Mouse (Mus musculus) bone marrow macrophage, adult 2 months (primary cell): Measurements from ENCODE around the gene Cse1l. TPM values are rescaled to one million over a fixed set of nuclear protein-coding genes. Genes with fewer than 3 reads are reported as not detected.

Source experiments
- H3K27ac ChIP-seq: 2 replicates; pipeline ENCODE4 v1.5.1; 2012; ENCODE audit warnings: low read depth, low read length; ENCODE audit not compliant: insufficient read depth
- H3K4me1 ChIP-seq: 2 replicates; pipeline ENCODE4 v1.6.1; 2012; ENCODE audit warnings: low read length; ENCODE audit not compliant: control insufficient read depth, insufficient read depth
- H3K4me3 ChIP-seq: 2 replicates; pipeline ENCODE4 v1.5.1; 2012; ENCODE audit warnings: mild to moderate bottlenecking, low read length, moderate library complexity; ENCODE audit not compliant: insufficient read depth
- CTCF ChIP-seq: IDR thresholded peaks from 2 replicates; pipeline ENCODE4 v1.5.1; 2012; ENCODE audit warnings: low read depth, mild to moderate bottlenecking, low read length, moderate library complexity
- POLR2A ChIP-seq: IDR thresholded peaks from 2 replicates; pipeline ENCODE4 v1.6.1; 2012; ENCODE audit warnings: mild to moderate bottlenecking, low read depth, low read length, borderline replicate concordance
- polyA plus RNA-seq: library from polyadenylated mRNA; stranded (reverse); fragments of >200 nt; gene quantifications from 2 replicates; pipeline ENCODE4 v1.2.4, GENCODE M21; 2012; ENCODE audit not compliant: missing spikeins, insufficient read depth, insufficient read length

Gene Cse1l
- polyA plus RNA-seq, 1 experiment, result 35.3 TPM

DNA sequence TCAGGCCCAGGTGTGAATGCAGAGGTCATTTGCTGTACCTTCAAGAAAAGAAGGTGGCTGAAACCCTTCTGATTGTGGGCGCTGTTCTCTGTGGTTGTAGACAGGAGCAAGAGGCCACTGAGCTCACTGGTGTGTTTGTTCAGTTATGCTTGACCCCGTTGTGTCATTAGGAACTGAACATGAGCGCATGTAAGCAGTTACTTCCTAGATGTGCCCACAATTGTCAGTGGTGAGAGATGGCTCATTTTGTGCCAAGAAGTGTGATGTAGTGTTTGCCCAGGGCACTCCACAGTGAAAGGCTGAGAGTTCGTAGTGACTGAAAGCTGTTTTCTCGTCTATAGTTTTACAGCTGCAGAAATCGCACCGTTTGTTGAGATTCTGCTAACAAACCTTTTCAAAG lies 29.7 kb downstream of the Cse1l start:
- H3K4me1 ChIP-seq, result no peaks in the 10 kb centered on the region
- H3K27ac ChIP-seq, result no peak overlapping the region
- no peak overlapping the region for H3K4me3 ChIP-seq
- TF ChIP-seq POLR2A (no peak), CTCF (no peak)

- Histone ChIP-seq H3K4me3 (no peak overlapping the region), H3K4me1 (no peaks in the 10 kb centered on the region), H3K27ac (no peak overlapping the region)
- TF ChIP-seq CTCF (no peak), POLR2A (no peak)
Observed at GRCm38 (mm10) chr2:166936166-166936565, 30.3 kb downstream of the Cse1l start.

DNA sequence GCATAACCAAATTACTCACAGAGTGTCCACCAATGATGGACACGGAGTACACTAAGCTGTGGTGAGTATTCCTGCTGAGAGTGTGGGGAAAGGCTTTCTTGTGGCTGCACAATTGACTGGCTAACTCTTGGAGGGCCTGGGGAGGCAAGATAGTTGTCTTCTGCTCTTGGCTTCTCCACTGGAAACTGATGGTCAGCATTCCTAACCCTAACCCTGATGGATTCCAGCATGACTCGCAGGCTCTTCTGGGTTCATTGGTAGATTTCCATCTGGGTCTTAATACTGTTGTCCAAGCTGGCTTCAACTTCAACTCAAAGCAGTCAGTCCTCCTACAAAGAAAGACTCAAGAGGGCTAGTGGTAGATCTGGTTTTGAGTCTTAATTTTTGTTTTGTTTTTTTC lies 37.3 kb downstream of the Cse1l start:
- H3K4me3 ChIP-seq, result no peak overlapping the region
- H3K4me1 ChIP-seq, result no peaks in the 10 kb centered on the region
- H3K27ac ChIP-seq, result no peak overlapping the region
- no peak for TF ChIP-seq CTCF
- no peak for TF ChIP-seq POLR2A

GRCm38 (mm10) chr2:166944346-166944745 lies 38.5 kb downstream of the Cse1l start:
- TF ChIP-seq CTCF, result no peak
- TF ChIP-seq POLR2A, result no peak
- Histone ChIP-seq H3K27ac (no peak overlapping the region), H3K4me3 (no peak overlapping the region), H3K4me1 (no peaks in the 10 kb centered on the region)

DNA sequence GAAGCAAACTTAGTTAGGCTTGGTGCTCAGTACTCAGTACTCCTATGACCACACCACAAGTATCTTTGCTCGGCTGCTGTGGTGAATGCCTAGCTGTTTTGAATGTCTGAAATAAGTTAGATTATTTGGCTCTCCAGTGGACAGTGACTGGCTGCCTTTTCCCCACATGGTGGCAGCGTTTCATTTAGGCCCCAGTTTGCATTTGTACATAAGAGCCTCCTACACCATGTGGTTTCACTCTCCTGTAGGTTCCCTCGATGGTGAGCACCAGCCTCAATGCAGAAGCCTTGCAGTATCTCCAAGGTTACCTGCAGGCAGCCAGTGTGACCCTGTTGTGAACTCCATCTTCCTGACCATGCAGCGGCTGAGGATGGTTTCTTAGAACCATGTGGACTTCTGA lies 39.6 kb downstream of the Cse1l start:
- no peak overlapping the region for H3K27ac ChIP-seq
- H3K4me1 ChIP-seq, result no peaks in the 10 kb centered on the region
- no peak overlapping the region for H3K4me3 ChIP-seq
- TF ChIP-seq POLR2A (no peak), CTCF (no peak)

GRCm38 (mm10) chr2:166948246-166948645 lies 42.4 kb downstream of the Cse1l start:
- no peak overlapping the region for H3K4me3 ChIP-seq
- no peak for TF ChIP-seq CTCF
- H3K4me1 ChIP-seq, result no peaks in the 10 kb centered on the region
- no peak overlapping the region for H3K27ac ChIP-seq

GRCm38 (mm10) chr2:166948936-166949335 lies 43.1 kb downstream of the Cse1l start:
- H3K27ac ChIP-seq, result no peak overlapping the region
- no peaks in the 10 kb centered on the region for H3K4me1 ChIP-seq
- TF ChIP-seq POLR2A, result no peak
- TF ChIP-seq CTCF, result no peak
- no peak overlapping the region for H3K4me3 ChIP-seq

DNA sequence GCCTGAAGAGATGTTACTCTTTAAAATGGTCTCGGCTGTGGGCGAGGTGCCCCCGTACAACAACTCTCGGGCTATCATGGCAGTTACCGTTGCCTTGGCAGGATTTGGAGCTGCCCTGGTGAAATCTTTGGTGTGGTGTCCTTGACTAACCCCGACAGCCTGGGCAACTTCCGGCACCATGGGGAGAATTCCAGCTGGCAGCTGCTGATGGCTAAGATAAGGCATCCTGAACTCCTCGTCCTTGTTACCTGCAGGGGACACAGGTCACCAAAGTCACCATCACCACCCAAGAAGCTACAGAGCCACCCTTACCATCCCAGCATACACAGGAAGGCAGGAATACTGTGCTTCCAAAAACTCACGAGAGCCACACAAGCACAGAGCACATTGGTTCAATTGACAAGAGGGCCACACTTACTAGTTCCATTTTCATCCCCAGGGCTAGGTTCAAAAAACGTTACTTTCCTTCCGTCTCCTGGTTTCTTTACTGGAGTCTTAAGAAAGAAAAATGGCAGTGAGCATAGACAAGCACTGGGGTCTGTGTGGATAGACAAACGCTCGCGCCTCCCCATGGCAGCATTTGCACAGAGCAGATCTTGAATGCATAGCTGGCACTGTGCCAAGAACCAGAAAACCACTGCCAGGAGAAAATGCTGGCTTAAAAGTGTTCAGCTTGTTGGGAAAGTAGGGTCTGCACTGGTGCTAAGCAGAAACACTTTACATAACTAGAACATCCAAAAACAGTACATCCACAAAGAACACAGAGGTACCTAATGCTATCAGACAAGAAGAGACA lies 45.2 kb downstream of the Cse1l start:
- Histone ChIP-seq H3K4me1 (no peaks in the 10 kb centered on the region), H3K4me3 (no peak overlapping the region), H3K27ac (no peak overlapping the region)
- TF ChIP-seq CTCF (no peak), POLR2A (no peak)

GRCm38 (mm10) chr2:166952151-166952550 lies 46.3 kb downstream of the Cse1l start:
- Histone ChIP-seq H3K4me3 (no peak overlapping the region), H3K27ac (no peak overlapping the region), H3K4me1 (no peaks in the 10 kb centered on the region)
- TF ChIP-seq CTCF (no peak), POLR2A (no peak)

GRCm38 (mm10) chr2:166956805-166957204 lies 51.0 kb downstream of the Cse1l start:
- Histone ChIP-seq H3K27ac (no peak overlapping the region), H3K4me3 (no peak overlapping the region), H3K4me1 (no peaks in the 10 kb centered on the region)
- TF ChIP-seq CTCF (peak; percentile 61), POLR2A (no peak)
